8 mouse cellular contexts compared by ENCODE assay signal in the genomic region with DNA sequence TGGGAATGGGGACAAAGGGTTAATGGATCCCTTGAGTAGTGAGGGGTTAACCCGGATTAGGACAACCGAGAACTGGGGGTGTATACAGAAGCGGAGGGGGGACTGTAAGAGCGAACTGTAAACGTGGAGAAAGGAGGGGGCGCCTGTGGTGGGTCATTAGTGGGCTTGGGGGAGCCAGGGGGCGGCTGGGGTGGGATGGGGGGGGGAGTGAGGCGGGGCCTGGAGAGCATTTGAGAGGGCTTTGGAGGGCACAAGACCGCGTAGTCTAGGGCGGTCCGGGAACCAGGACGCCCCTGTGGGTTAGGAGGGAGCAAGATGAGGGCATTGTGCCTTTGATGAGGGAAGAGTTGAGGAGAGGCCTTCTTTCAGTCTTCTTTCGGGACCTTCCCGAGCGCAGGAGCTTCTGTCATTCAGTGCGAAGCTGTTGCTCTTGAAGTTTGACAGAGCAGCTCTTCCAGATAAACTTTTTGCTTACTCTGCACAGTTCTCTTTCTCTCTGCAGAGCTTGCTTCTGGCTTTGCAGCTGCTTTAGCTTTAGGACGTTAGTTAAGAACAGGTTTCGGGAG. TPM values are rescaled to one million over a fixed set of nuclear protein-coding genes. Genes with fewer than 3 reads are reported as not detected.
DNase-seq lines count a peak whose midpoint lies in the region; ATAC-seq and TF ChIP-seq lines count a peak whose summit lies in the region.

No protein-coding gene starts in this region.

- peak overlapping the region; percentile 66 for H3K27ac ChIP-seq in heart, embryonic 11.5 days (ENCODE audit: low read depth, low read length)
- H3K27ac ChIP-seq in forebrain, embryonic 15.5 days (replicated peaks) = peak overlapping the region; percentile 88
- peak overlapping the region; percentile 68; the same call in 1 of the 2 replicates for H3K27ac ChIP-seq in liver, embryonic 11.5 days (ENCODE audit: low read depth, low read length)
- H3K27ac ChIP-seq in stomach, embryonic 14.5 days (ENCODE audit: low read length) = peak overlapping the region; percentile 86

- peak overlapping the region; percentile 77 for H3K9ac ChIP-seq in heart, embryonic 11.5 days (ENCODE audit: low read depth, low read length)
- H3K9ac ChIP-seq in forebrain, embryonic 15.5 days (replicated peaks) = peak overlapping the region; percentile 84
- peak overlapping the region; percentile 85 for H3K9ac ChIP-seq in liver, embryonic 11.5 days (ENCODE audit: low read depth, low read length)
- peak overlapping the region; percentile 75 for H3K9ac ChIP-seq in stomach, embryonic 14.5 days (replicated peaks; ENCODE audit: low read depth, low read length)

- H3K36me3 ChIP-seq in heart, embryonic 11.5 days (ENCODE audit: control insufficient read depth, insufficient read depth, low read length) = no peaks in the 10 kb centered on the region
- peaks cover 31% of the 10 kb centered on the region for H3K36me3 ChIP-seq in G1E (replicated peaks)
- no peaks in the 10 kb centered on the region for H3K36me3 ChIP-seq in forebrain, embryonic 15.5 days
- H3K36me3 ChIP-seq in liver, embryonic 11.5 days (ENCODE audit: control insufficient read depth, insufficient read depth, low read length) = peaks cover 5% of the 10 kb centered on the region
- peaks cover 5% of the 10 kb centered on the region for H3K36me3 ChIP-seq in stomach, embryonic 14.5 days (ENCODE audit: control insufficient read depth, insufficient read depth, low read length)

- H3K4me2 ChIP-seq in heart, embryonic 11.5 days = peak overlapping the region; percentile 85
- H3K4me2 ChIP-seq in forebrain, embryonic 15.5 days (replicated peaks) = peak overlapping the region; percentile 94
- peak overlapping the region; percentile 95 for H3K4me2 ChIP-seq in liver, embryonic 11.5 days
- H3K4me2 ChIP-seq in stomach, embryonic 14.5 days (replicated peaks; ENCODE audit: low read depth, low read length) = peak overlapping the region; percentile 85

- WGBS in heart, embryonic 11.5 days (ENCODE audit: insufficient replicate concordance) = 2% methylated on average over 18 of the region's 19 CpGs
- WGBS in forebrain, embryonic 15.5 days = under 1% methylated on average over 19 of the region's 19 CpGs
- 4% methylated on average over 19 of the region's 19 CpGs for WGBS in liver, embryonic 11.5 days
- 2% methylated on average over 19 of the region's 19 CpGs for WGBS in stomach, embryonic 14.5 days

- no peak for TF ChIP-seq CTCF in G1E (IDR thresholded peaks at IDR 0.05; ENCODE audit: low read depth, low read length)

- no peak for DNase-seq in heart, adult 8-10 months (ENCODE audit: low spot score)
- DNase-seq in G1E (ENCODE audit: low spot score) = peak; percentile 11
- no peak for DNase-seq in liver, embryonic 11.5 days (ENCODE audit: low spot score)
- DNase-seq in layer of hippocampus, postnatal 10 days (ENCODE audit: low spot score in 2 of 2) = no peak
- DNase-seq in urinary bladder, adult 18-20 months (ENCODE audit: low spot score in 2 of 2) = no peak

- ATAC-seq in heart, embryonic 11.5 days (replicated peaks; ENCODE audit: insufficient number of reproducible peaks, low FRiP score, low TSS enrichment) = no peak
- ATAC-seq in G1E (ENCODE audit: extremely low read depth, insufficient number of reproducible peaks, low FRiP score, poor library complexity, severe bottlenecking) = no peak
- no peak for ATAC-seq in forebrain, embryonic 15.5 days (replicated peaks)
- ATAC-seq in liver, embryonic 11.5 days (replicated peaks; ENCODE audit: low FRiP score) = no peak
- ATAC-seq in stomach, embryonic 14.5 days (ENCODE audit: insufficient number of reproducible peaks, insufficient read depth, low FRiP score, low read depth) = no peak

- H3K27me3 ChIP-seq in heart, embryonic 11.5 days (ENCODE audit: control insufficient read depth, insufficient read depth, low read length) = no peaks in the 10 kb centered on the region
- H3K27me3 ChIP-seq in G1E (ENCODE audit: insufficient read depth, low read length) = no peaks in the 10 kb centered on the region
- H3K27me3 ChIP-seq in forebrain, embryonic 15.5 days = no peaks in the 10 kb centered on the region
- H3K27me3 ChIP-seq in liver, embryonic 11.5 days (replicated peaks; ENCODE audit: control insufficient read depth, insufficient read depth, low read length) = no peaks in the 10 kb centered on the region
- no peaks in the 10 kb centered on the region for H3K27me3 ChIP-seq in stomach, embryonic 14.5 days (ENCODE audit: control insufficient read depth, insufficient read depth, low read length)

- no peaks in the 10 kb centered on the region for H3K9me3 ChIP-seq in heart, embryonic 11.5 days (replicated peaks; ENCODE audit: control insufficient read depth, low read length)
- no peaks in the 10 kb centered on the region for H3K9me3 ChIP-seq in G1E (replicated peaks)
- no peaks in the 10 kb centered on the region for H3K9me3 ChIP-seq in forebrain, embryonic 15.5 days
- H3K9me3 ChIP-seq in liver, embryonic 11.5 days (ENCODE audit: control insufficient read depth, low read length) = no peaks in the 10 kb centered on the region
- no peaks in the 10 kb centered on the region for H3K9me3 ChIP-seq in stomach, embryonic 14.5 days (ENCODE audit: control insufficient read depth, low read depth, low read length)

- H3K4me1 ChIP-seq in heart, embryonic 11.5 days (ENCODE audit: control insufficient read depth, insufficient read depth, low read length) = peaks cover 41% of the 10 kb centered on the region
- H3K4me1 ChIP-seq in G1E (ENCODE audit: insufficient read depth, low read depth, low read length) = peaks cover 37% of the 10 kb centered on the region
- peaks cover 45% of the 10 kb centered on the region for H3K4me1 ChIP-seq in forebrain, embryonic 15.5 days
- peaks cover 27% of the 10 kb centered on the region for H3K4me1 ChIP-seq in liver, embryonic 11.5 days (replicated peaks; ENCODE audit: control insufficient read depth, insufficient read depth, low read length)
- H3K4me1 ChIP-seq in stomach, embryonic 14.5 days (ENCODE audit: control insufficient read depth, insufficient read depth, low read length) = peaks cover 31% of the 10 kb centered on the region

- H3K4me3 ChIP-seq in heart, embryonic 11.5 days (ENCODE audit: low read depth, low read length) = peak overlapping the region; percentile 73
- peak overlapping the region; percentile 89 for H3K4me3 ChIP-seq in G1E (ENCODE audit: low read depth, low read length)
- peak overlapping the region; percentile 93 for H3K4me3 ChIP-seq in forebrain, embryonic 15.5 days
- peak overlapping the region; percentile 89 for H3K4me3 ChIP-seq in liver, embryonic 11.5 days (ENCODE audit: low read depth, low read length)
- H3K4me3 ChIP-seq in stomach, embryonic 14.5 days (ENCODE audit: low read depth, low read length) = peak overlapping the region; percentile 76

RNA-seq across cellular contexts. Expression of gene Sufu, which starts 0.8 kb away (rescaled TPM):
- polyA plus RNA-seq in heart, embryonic 11.5 days (2014; fragmentation: Nextera tagmentation; extraction: Ambion mirVana) = 21.5 and 24.4 TPM in 2 replicates
- 10 to 100 TPM; 11.7 to 13.0 (median 12.1) TPM for total RNA-seq in heart, adult 8-10 months (2022)
- total RNA-seq in G1E (2014; fragmentation: Nextera tagmentation) = 25.7 and 30.1 TPM in 2 replicates
- 5.0 and 5.1 TPM in 2 replicates for total RNA-seq in G1E (2017)
- 31.8 and 38.3 TPM in 2 replicates for polyA plus RNA-seq in G1E (2012)
- 28.9 and 30.5 TPM in 2 replicates for polyA plus RNA-seq in forebrain, embryonic 15.5 days (2015; fragmentation: Nextera tagmentation; extraction: Ambion mirVana)
- 22.8 and 24.7 TPM in 2 replicates for polyA plus RNA-seq in liver, embryonic 11.5 days (2014; fragmentation: Nextera tagmentation; extraction: Ambion mirVana)
- polyA plus RNA-seq in stomach, embryonic 14.5 days (2014; fragmentation: Nextera tagmentation; extraction: Ambion mirVana) = 31.5 and 35.4 TPM in 2 replicates
- 10 to 100 TPM; 20.8 to 21.9 TPM for total RNA-seq in layer of hippocampus, postnatal 10 days (2021)

RNA-seq across cellular contexts. Expression of gene Actr1a, which starts 2.0 kb away (rescaled TPM):
- 112 and 130 TPM in 2 replicates for polyA plus RNA-seq in heart, embryonic 11.5 days (2014; fragmentation: Nextera tagmentation; extraction: Ambion mirVana)
- total RNA-seq in heart, adult 8-10 months (2022) = 10 to 100 TPM; 86.7 to 93.0 (median 89.0) TPM
- total RNA-seq in G1E (2014; fragmentation: Nextera tagmentation) (75.4 and 92.4 TPM in 2 replicates), G1E (2017) (84.5 and 85.6 TPM in 2 replicates)
- polyA plus RNA-seq in G1E (2012) = 19.1 and 24.3 TPM in 2 replicates
- polyA plus RNA-seq in forebrain, embryonic 15.5 days (2015; fragmentation: Nextera tagmentation; extraction: Ambion mirVana) = 374 and 380 TPM in 2 replicates
- polyA plus RNA-seq in liver, embryonic 11.5 days (2014; fragmentation: Nextera tagmentation; extraction: Ambion mirVana) = 90.6 and 103 TPM in 2 replicates
- polyA plus RNA-seq in stomach, embryonic 14.5 days (2014; fragmentation: Nextera tagmentation; extraction: Ambion mirVana) = 141 and 142 TPM in 2 replicates
- total RNA-seq in layer of hippocampus, postnatal 10 days (2021) = 100 to 1,000 TPM; 233 to 238 TPM

RNA-seq across cellular contexts. Expression of gene 2310034G01Rik, which starts 47.4 kb away (rescaled TPM):
- polyA plus RNA-seq in heart, embryonic 11.5 days (2014; fragmentation: Nextera tagmentation; extraction: Ambion mirVana) = 0.90 and 1.0 TPM in 2 replicates
- total RNA-seq in heart, adult 8-10 months (2022) = under 1 TPM; 0.44 to 0.66 (median 0.48) TPM
- not detected in 2 replicates for total RNA-seq in G1E (2014; fragmentation: Nextera tagmentation)
- total RNA-seq in G1E (2017) = not detected in 2 replicates
- not detected in 2 replicates for polyA plus RNA-seq in G1E (2012)
- polyA plus RNA-seq in forebrain, embryonic 15.5 days (2015; fragmentation: Nextera tagmentation; extraction: Ambion mirVana) = 2.5 and 2.6 TPM in 2 replicates
- 0.87 and 1.5 TPM in 2 replicates for polyA plus RNA-seq in liver, embryonic 11.5 days (2014; fragmentation: Nextera tagmentation; extraction: Ambion mirVana)
- 1.6 and 2.1 TPM in 2 replicates for polyA plus RNA-seq in stomach, embryonic 14.5 days (2014; fragmentation: Nextera tagmentation; extraction: Ambion mirVana)
- 1 to 10 TPM in 1 of 2 experiments, under 1 TPM in 1; 0.89 to 1.3 TPM for total RNA-seq in layer of hippocampus, postnatal 10 days (2021)

RNA-seq across cellular contexts. Expression of gene Mfsd13a, which starts 56.6 kb away (rescaled TPM):
- polyA plus RNA-seq in heart, embryonic 11.5 days (2014; fragmentation: Nextera tagmentation; extraction: Ambion mirVana) = 3.1 and 4.0 TPM in 2 replicates
- total RNA-seq in heart, adult 8-10 months (2022) = 1 to 10 TPM; 3.7 to 4.5 (median 3.8) TPM
- total RNA-seq in G1E (2014; fragmentation: Nextera tagmentation) = not detected in 2 replicates
- not detected in 2 replicates for total RNA-seq in G1E (2017)
- 0.08 and 0.20 TPM in 2 replicates for polyA plus RNA-seq in G1E (2012)
- 8.7 and 9.3 TPM in 2 replicates for polyA plus RNA-seq in forebrain, embryonic 15.5 days (2015; fragmentation: Nextera tagmentation; extraction: Ambion mirVana)
- polyA plus RNA-seq in liver, embryonic 11.5 days (2014; fragmentation: Nextera tagmentation; extraction: Ambion mirVana) = 21.9 and 25.4 TPM in 2 replicates
- polyA plus RNA-seq in stomach, embryonic 14.5 days (2014; fragmentation: Nextera tagmentation; extraction: Ambion mirVana) = 10.8 and 11.4 TPM in 2 replicates
- 10 to 100 TPM; 24.4 to 26.4 TPM for total RNA-seq in layer of hippocampus, postnatal 10 days (2021)

RNA-seq across cellular contexts. Expression of gene Cuedc2, which starts 59.0 kb away (rescaled TPM):
- polyA plus RNA-seq in heart, embryonic 11.5 days (2014; fragmentation: Nextera tagmentation; extraction: Ambion mirVana) = 124 and 139 TPM in 2 replicates
- 10 to 100 TPM; 76.5 to 91.0 (median 83.5) TPM for total RNA-seq in heart, adult 8-10 months (2022)
- 39.2 and 73.6 TPM in 2 replicates for total RNA-seq in G1E (2014; fragmentation: Nextera tagmentation)
- total RNA-seq in G1E (2017) = 142 and 148 TPM in 2 replicates
- polyA plus RNA-seq in G1E (2012) = 124 and 147 TPM in 2 replicates
- 351 and 362 TPM in 2 replicates for polyA plus RNA-seq in forebrain, embryonic 15.5 days (2015; fragmentation: Nextera tagmentation; extraction: Ambion mirVana)
- 151 and 153 TPM in 2 replicates for polyA plus RNA-seq in liver, embryonic 11.5 days (2014; fragmentation: Nextera tagmentation; extraction: Ambion mirVana)
- 151 and 169 TPM in 2 replicates for polyA plus RNA-seq in stomach, embryonic 14.5 days (2014; fragmentation: Nextera tagmentation; extraction: Ambion mirVana)
- 100 to 1,000 TPM; 173 to 178 TPM for total RNA-seq in layer of hippocampus, postnatal 10 days (2021)
